In genomic region chr11:4080219-4080618, GRCm38 (mm10) we compare ENCODE assay signal across 8 mouse cellular contexts. TPM values are rescaled to one million over a fixed set of nuclear protein-coding genes. Genes with fewer than 3 reads are reported as not detected.
DNase-seq lines count a peak whose midpoint lies in the region.

No protein-coding gene starts in this region.

- peak; percentile 35 for DNase-seq in gastrocnemius, adult 18-20 months (ENCODE audit: low spot score)
- no peak for DNase-seq in gastrocnemius, postnatal 25 days
- DNase-seq in 3134 (ENCODE audit: extremely low read depth, insufficient read length, low spot score), result peak; percentile 24
- peak; percentile 33 for DNase-seq in T-cell, adult 2 months (ENCODE audit: low spot score)
- DNase-seq in embryo, embryonic 11 days, result peak; percentile 77
- DNase-seq in kidney, postnatal 36 days, result peak; percentile 65 to 86
- DNase-seq in lung, postnatal 14 days, result peak; percentile 80
- DNase-seq in spleen, postnatal 10 days (ENCODE audit: low spot score in 2 of 2), result peak; percentile 53 to 75

RNA-seq across cellular contexts. Expression of gene Mtfp1, which starts 15.0 kb away (rescaled TPM):
- 10 to 100 TPM; 39.2 to 51.4 TPM for total RNA-seq in gastrocnemius, adult 18-20 months (2021)
- total RNA-seq in gastrocnemius, postnatal 25 days (2021), result 10 to 100 TPM; 60.8 to 62.0 TPM

RNA-seq across cellular contexts. Expression of gene Sec14l3, which starts 15.6 kb away (rescaled TPM):
- not detected for total RNA-seq in gastrocnemius, adult 18-20 months (2021)
- not detected for total RNA-seq in gastrocnemius, postnatal 25 days (2021)

RNA-seq across cellular contexts. Expression of gene Sec14l2, which starts 43.0 kb away (rescaled TPM):
- total RNA-seq in gastrocnemius, adult 18-20 months (2021), result under 1 TPM; 0.09 to 0.33 TPM
- under 1 TPM; 0.49 to 0.83 TPM for total RNA-seq in gastrocnemius, postnatal 25 days (2021)

RNA-seq across cellular contexts. Expression of gene Sec14l4, which starts 49.0 kb away (rescaled TPM):
- not detected for total RNA-seq in gastrocnemius, adult 18-20 months (2021)
- not detected for total RNA-seq in gastrocnemius, postnatal 25 days (2021)

RNA-seq across cellular contexts. Expression of gene Rnf215, which starts 54.8 kb away (rescaled TPM):
- 1 to 10 TPM; 3.3 to 4.5 TPM for total RNA-seq in gastrocnemius, adult 18-20 months (2021)
- 1 to 10 TPM; 4.9 to 5.0 TPM for total RNA-seq in gastrocnemius, postnatal 25 days (2021)
